Mouse (Mus musculus): Measurements from ENCODE around the gene D1Ertd622e.

- TF ChIP-seq POLR2A (IDR thresholded peaks at IDR 0.05; ENCODE audit: insufficient read length, low read depth) (no peak), CEBPB (IDR thresholded peaks at IDR 0.05; ENCODE audit: insufficient read depth, poor library complexity, severe bottlenecking) (no peak), MAX (IDR thresholded peaks at IDR 0.05; ENCODE audit: low read depth) (no peak)
Observed at GRCm38 (mm10) chr1:97623214-97623856, 38.5 kb downstream of the D1Ertd622e start.
